Mouse (Mus musculus) kidney, embryonic 16.5 days (tissue): ENCODE data around the gene Pln. TPM values are rescaled to one million over a fixed set of nuclear protein-coding genes. Genes with fewer than 3 reads are reported as not detected.
A peak's percentile ranks its signal among the peaks of the same experiment; 100 is the strongest.

Source experiments
- ATAC-seq: fragments of 200-750 bp; cut with Nextera tagmentation; 2 replicates; pipeline ENCODE4 v1.8.0; 2017; ENCODE audit warnings: moderate TSS enrichment; ENCODE audit not compliant: low FRiP score, low TSS enrichment
- H3K27ac ChIP-seq: fragments of 300-500 bp; sonication (generic); 2 replicates; pipeline ENCODE4 v1.5.1; 2014; ENCODE audit warnings: low read length
- H3K27me3 ChIP-seq: fragments of 300-500 bp; sonication (generic); 2 replicates; pipeline ENCODE4 v1.6.1; 2014; ENCODE audit warnings: low read length, control low read depth, mixed read lengths; ENCODE audit not compliant: insufficient read depth
- H3K36me3 ChIP-seq: fragments of 300-500 bp; sonication (generic); 2 replicates; pipeline ENCODE4 v1.6.1; 2014; ENCODE audit warnings: low read length, control low read depth, mixed read lengths; ENCODE audit not compliant: insufficient read depth
- H3K4me1 ChIP-seq: fragments of 300-500 bp; sonication (generic); 2 replicates; pipeline ENCODE4 v1.6.1; 2014; ENCODE audit warnings: low read length, control low read depth, mixed read lengths; ENCODE audit not compliant: insufficient read depth
- H3K4me2 ChIP-seq: fragments of 300-500 bp; sonication (generic); replicated peaks from 2 replicates; pipeline ENCODE4 v1.6.1; 2014; ENCODE audit warnings: low read depth, low read length
- H3K4me3 ChIP-seq: fragments of 300-500 bp; sonication (generic); 2 replicates; pipeline ENCODE4 v1.5.1; 2014; ENCODE audit warnings: mild to moderate bottlenecking, low read length
- H3K9ac ChIP-seq: fragments of 300-500 bp; sonication (generic); replicated peaks from 2 replicates; pipeline ENCODE4 v1.6.1; 2014; ENCODE audit warnings: low read length
- H3K9me3 ChIP-seq: fragments of 300-500 bp; sonication (generic); 2 replicates; pipeline ENCODE4 v1.6.1; 2016; ENCODE audit warnings: low read length, control low read depth
- WGBS: fragments of 180-500 bp; shearing (Covaris S2); extraction: QIAGEN DNeasy Blood & Tissue Kit; methylation state at CpG from one replicate; pipeline ENCODE4 v1.1.7; 2014; 5-methylcytosine and 5-hydroxymethylcytosine counted together
- polyA plus RNA-seq: library from polyadenylated mRNA; unstranded; fragments of >200 nt; fragmentation: Nextera tagmentation; extraction: Ambion mirVana; gene quantifications from 2 replicates; pipeline ENCODE4 v1.2.1, GENCODE M21; 2015

Gene Pln
- 0.98 and 1.3 TPM in 2 replicates for polyA plus RNA-seq

DNA sequence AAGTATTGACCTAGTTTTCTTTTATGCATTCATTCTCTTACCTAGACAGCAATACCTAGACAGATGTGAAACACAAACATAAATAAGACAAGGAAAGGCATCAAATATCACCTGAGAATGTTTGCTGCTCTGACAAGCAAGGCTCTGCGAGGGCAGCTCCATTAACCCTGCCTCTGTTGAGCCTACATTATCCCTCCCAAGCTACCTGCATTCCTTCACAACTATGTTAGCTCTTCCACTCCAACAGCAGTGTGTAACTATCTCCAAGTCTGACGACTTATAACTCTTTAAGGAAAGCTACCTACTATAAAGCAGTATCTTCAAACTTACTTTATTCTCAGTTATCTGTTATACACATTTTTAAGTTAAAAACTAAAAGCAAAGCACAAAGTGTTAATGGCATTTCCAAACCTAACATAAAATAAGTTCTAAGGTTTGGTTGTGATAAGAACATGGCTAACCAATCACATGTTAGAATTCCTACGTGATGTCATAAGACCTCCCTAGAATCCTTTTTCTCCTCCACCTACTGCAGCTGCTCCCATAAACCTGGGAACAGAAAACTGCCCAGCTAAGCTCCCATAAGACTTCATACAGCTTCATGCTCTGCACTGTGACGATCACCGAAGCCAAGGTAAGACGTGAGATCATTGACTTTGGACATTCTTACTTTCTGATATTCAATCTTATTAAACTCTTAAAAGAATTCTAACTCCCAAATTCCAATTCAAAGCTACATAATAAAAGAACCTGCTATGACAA lies at the start of gene Pln:
TSS of gene Pln (plus strand) at position 506 of the 762 bp plus-strand sequence.
- Histone ChIP-seq H3K36me3 (no peaks in the 10 kb centered on the region), H3K9ac (no peak within 1 kb of the TSS), H3K27me3 (no peaks in the 10 kb centered on the region), H3K4me1 (no peaks in the 10 kb centered on the region), H3K9me3 (no peaks in the 10 kb centered on the region), H3K27ac (no peak within 1 kb of the TSS), H3K4me3 (no peak within 1 kb of the TSS), H3K4me2 (no peak within 1 kb of the TSS)
- ATAC-seq: no peak
- WGBS: 73% methylated on average over 6 of the region's 6 CpGs

DNA sequence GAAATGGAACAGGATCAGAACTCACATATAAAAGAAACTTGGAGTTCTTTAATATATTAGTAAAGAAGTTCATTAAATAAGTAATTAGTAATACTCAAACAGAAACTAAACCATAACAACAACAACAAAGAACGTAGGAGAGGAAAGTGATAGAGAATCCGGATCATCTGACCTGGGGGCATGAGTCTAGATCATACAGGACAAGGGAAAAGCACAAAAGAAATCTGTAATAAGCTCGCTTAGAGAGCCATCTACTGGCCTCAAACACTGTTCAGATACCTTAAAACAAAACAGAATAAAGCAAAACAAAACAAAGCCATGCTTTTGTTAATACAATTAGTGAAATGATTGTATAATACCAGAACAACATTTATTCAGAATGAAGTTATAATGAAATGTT lies 31.6 kb upstream of the Pln start:
- WGBS: 26% methylated on average over 3 of the region's 3 CpGs
- H3K4me1 ChIP-seq: no peaks in the 10 kb centered on the region
- H3K36me3 ChIP-seq: no peaks in the 10 kb centered on the region
- ATAC-seq: no peak; the same call in 1 of the 2 replicates
- H3K27ac ChIP-seq: no peak overlapping the region
- no peaks in the 10 kb centered on the region for H3K27me3 ChIP-seq
- H3K9me3 ChIP-seq: no peaks in the 10 kb centered on the region
- no peak overlapping the region for H3K9ac ChIP-seq
- no peak overlapping the region for H3K4me2 ChIP-seq
- H3K4me3 ChIP-seq: no peak overlapping the region

DNA sequence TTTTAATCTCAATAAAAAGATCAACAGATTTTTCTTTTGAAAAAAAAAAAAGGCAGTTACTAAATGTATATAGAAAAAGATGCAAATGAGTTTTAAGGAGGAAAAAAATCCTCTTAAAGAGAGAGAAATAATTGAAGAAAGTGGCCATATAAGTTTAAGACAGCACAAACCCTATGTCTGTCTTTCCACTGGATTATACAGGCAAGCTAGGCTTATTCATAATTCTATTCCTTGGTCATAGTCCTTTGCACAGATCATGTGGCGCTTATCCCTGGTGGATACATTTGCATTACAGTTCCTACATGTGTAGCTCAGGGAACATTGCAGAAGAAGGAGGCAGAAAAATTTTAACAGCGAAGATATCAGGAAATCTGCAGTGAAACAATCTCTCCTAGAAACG lies 30.8 kb upstream of the Pln start:
- Histone ChIP-seq H3K9me3 (no peaks in the 10 kb centered on the region), H3K4me1 (no peaks in the 10 kb centered on the region), H3K36me3 (no peaks in the 10 kb centered on the region), H3K27ac (no peak overlapping the region), H3K4me3 (no peak overlapping the region), H3K9ac (no peak overlapping the region), H3K27me3 (no peaks in the 10 kb centered on the region), H3K4me2 (no peak overlapping the region)
- no peak for ATAC-seq
- 91% methylated on average over 3 of the region's 3 CpGs for WGBS

DNA sequence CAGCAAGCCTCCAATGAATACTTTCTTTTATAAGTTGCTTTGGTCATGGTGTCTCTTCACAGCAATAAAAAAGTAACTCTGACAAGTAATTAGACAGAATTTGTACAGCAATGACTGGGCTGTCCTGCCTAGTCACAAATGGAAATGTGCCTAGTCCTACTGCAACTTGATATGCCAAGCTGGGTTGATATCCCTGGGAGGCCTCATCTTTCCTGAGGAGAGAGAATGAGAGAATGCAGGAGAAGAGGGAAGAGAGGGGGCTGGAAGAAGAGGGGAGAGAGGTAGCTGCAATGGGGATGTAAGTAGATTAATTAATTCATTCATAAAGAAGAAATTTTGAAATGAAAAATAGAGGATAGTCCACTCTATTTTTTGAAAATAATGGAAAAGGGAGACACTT lies 14.1 kb upstream of the Pln start:
- no peaks in the 10 kb centered on the region for H3K4me1 ChIP-seq
- H3K27ac ChIP-seq: no peak overlapping the region
- H3K27me3 ChIP-seq: no peaks in the 10 kb centered on the region
- no peaks in the 10 kb centered on the region for H3K9me3 ChIP-seq
- no peak overlapping the region for H3K4me2 ChIP-seq
- no peaks in the 10 kb centered on the region for H3K36me3 ChIP-seq
- H3K9ac ChIP-seq: no peak overlapping the region
- H3K4me3 ChIP-seq: no peak overlapping the region
- no peak for ATAC-seq

DNA sequence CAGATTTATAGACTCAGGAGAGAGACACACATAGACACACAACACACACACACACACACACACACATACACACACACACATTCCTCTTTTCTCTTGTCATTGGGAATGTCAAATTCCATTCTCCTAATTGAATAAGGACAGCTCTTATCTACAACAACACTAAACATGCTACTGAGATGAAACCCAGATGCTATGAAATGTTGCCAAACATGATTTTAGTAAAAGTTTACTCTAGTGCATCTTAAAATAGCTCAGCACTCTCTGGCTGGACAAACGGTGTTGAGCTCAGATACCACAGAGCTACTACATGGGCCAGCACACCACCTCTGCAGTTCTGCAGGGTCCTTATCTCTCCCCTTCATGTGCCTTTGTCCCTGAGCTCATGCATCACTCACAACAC lies 12.8 kb upstream of the Pln start:
- Histone ChIP-seq H3K4me1 (no peaks in the 10 kb centered on the region), H3K4me3 (no peak overlapping the region), H3K9ac (no peak overlapping the region), H3K4me2 (no peak overlapping the region), H3K36me3 (no peaks in the 10 kb centered on the region), H3K27me3 (no peaks in the 10 kb centered on the region), H3K9me3 (no peaks in the 10 kb centered on the region), H3K27ac (peak overlapping the region; percentile 65; the same call in 1 of the 2 replicates)
- 37% methylated on average over 1 of the region's 1 CpGs for WGBS
- ATAC-seq: peak; percentile 86

DNA sequence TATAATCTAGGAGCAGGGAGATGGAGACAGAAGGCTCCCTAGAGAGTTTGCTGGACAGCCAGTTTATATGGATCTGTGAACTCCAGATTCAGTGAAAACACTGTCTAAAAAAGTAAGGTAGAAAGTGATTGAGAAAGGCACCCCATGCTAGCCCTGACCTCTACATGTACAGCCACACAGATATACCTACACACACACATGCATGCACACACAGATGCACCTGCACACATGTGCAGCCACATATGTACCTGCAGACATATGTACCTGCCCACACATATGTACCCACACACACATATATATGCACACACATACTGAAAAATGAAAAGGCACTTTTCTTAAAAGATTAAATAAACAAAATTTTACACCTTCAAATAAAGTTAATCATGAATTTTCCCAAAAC lies 11.1 kb upstream of the Pln start:
- H3K27me3 ChIP-seq: no peaks in the 10 kb centered on the region
- H3K9me3 ChIP-seq: no peaks in the 10 kb centered on the region
- no peak overlapping the region for H3K4me2 ChIP-seq
- ATAC-seq: no peak
- H3K36me3 ChIP-seq: no peaks in the 10 kb centered on the region
- H3K4me1 ChIP-seq: no peaks in the 10 kb centered on the region
- H3K9ac ChIP-seq: no peak overlapping the region
- no peak overlapping the region for H3K4me3 ChIP-seq
- H3K27ac ChIP-seq: no peak overlapping the region

DNA sequence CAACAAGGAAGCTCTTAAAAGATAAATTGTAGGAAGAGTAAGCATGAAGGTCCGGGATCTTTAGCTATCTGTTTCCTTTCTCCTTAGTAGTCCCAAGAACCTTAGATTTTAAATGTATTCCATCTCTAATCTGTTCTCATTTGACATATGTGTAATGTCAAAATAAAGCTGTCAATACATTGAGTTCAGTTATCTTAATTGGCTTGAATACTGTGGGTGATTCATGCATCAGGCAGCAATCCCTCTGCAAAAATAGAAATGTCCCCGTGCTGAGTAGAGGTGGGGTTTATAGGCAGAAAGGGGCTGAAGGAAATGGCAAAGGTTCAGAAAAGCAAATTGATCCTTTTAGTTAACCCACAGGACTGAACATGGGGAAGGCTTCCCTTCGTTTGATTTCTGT lies 8.2 kb upstream of the Pln start:
- Histone ChIP-seq H3K27ac (no peak overlapping the region), H3K9me3 (no peaks in the 10 kb centered on the region), H3K9ac (no peak overlapping the region), H3K4me3 (no peak overlapping the region), H3K4me1 (no peaks in the 10 kb centered on the region), H3K27me3 (no peaks in the 10 kb centered on the region), H3K4me2 (no peak overlapping the region), H3K36me3 (no peaks in the 10 kb centered on the region)
- 58% methylated on average over 3 of the region's 3 CpGs for WGBS
- ATAC-seq: no peak

DNA sequence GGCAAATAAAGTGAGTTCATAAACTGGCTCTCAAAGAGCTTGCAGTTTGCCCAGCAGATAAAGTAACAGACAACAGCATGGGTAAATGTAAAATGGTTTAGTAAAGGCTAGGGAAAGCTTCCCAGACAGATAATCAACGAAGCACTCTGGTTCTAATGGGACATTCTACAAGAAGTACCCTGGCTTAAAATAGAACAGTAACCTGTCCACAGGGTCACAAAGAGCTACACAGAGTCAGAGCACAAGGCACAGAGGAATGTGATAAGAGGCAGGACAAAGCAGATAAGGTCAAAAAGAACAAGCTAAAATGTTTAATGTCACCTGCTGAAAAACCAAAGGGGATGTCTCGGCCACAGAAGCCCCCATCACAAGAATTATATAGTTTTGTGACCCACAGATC lies 4.7 kb upstream of the Pln start:
- 84% methylated on average over 2 of the region's 2 CpGs for WGBS
- Histone ChIP-seq H3K9ac (no peak overlapping the region), H3K4me3 (no peak overlapping the region), H3K36me3 (no peaks in the 10 kb centered on the region), H3K27ac (no peak overlapping the region), H3K4me2 (no peak overlapping the region), H3K4me1 (no peaks in the 10 kb centered on the region), H3K27me3 (no peaks in the 10 kb centered on the region), H3K9me3 (no peaks in the 10 kb centered on the region)
- no peak for ATAC-seq

DNA sequence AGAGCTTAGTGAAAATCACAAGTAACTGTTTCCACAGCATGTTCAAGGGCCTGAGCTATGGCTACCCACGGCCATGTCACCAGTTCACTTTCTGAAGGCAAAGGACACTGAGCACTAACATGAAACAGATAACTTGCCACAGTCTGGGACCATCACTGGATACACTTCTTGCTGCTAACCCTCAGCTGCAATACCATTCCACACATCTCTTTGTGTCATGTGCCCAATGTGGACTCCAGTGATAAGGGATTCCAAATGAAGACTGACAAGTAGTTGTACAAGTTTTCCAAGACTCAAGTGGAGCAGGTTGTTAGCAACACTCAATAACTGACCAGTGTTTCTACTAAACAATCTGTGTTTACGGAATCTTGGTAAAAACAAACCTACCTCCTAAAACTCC lies 2.2 kb upstream of the Pln start:
- WGBS: 70% methylated on average over 2 of the region's 2 CpGs
- Histone ChIP-seq H3K4me2 (no peak overlapping the region), H3K36me3 (no peaks in the 10 kb centered on the region), H3K9me3 (no peaks in the 10 kb centered on the region), H3K27me3 (no peaks in the 10 kb centered on the region), H3K27ac (no peak overlapping the region), H3K4me3 (no peak overlapping the region), H3K9ac (no peak overlapping the region), H3K4me1 (no peaks in the 10 kb centered on the region)
- no peak for ATAC-seq

DNA sequence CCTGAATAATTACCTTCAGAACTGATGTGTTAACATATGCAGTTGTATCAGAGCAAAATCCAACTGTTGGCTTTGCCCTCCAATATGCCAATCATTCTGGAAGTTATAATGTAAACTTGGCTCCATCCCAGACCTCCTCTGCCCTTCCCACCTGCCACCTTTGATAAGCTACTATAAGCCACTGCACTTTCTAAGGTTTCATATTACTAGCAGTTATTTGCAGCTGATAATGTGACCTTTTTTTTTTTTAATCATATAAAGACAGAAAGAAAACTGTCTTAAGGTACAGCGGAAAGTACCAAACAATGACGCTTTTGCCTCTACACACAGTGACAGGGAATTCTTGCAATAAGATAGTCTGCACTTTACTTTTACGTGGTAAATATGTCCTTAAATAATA lies 1.5 kb upstream of the Pln start:
- H3K4me2 ChIP-seq: no peak overlapping the region
- no peak overlapping the region for H3K4me3 ChIP-seq
- no peaks in the 10 kb centered on the region for H3K9me3 ChIP-seq
- WGBS: 81% methylated on average over 3 of the region's 3 CpGs
- ATAC-seq: no peak
- H3K36me3 ChIP-seq: no peaks in the 10 kb centered on the region
- H3K9ac ChIP-seq: no peak overlapping the region
- H3K4me1 ChIP-seq: no peaks in the 10 kb centered on the region
- no peak overlapping the region for H3K27ac ChIP-seq
- H3K27me3 ChIP-seq: no peaks in the 10 kb centered on the region
